Mouse (Mus musculus): ENCODE results near the gene Bbc3. TPM values are rescaled to one million over a fixed set of nuclear protein-coding genes. Genes with fewer than 3 reads are reported as not detected.

Bbc3 gene
- total and polyA plus RNA-seq, 3 experiments: 23.2 to 61.7 (median 23.3) TPM

DNA sequence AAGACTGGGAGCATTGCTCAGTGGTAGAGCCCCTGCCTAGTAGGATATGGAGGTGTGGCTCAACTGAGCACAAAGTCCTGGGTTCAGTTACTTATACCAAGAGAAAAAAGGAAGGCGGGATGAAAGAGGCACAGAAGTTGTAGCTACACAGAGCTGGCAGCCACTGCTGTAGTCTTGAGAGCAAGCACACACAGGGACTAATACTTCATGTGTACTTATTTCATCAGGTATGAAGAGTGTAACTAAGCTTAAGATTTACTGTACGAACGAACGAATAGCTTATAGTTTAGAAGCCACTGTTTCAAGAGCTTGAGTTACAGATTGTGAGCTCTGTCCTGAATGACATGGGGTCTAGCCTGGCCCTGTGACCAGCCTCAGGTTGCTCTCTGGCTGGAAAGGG, 11.0 kb downstream of the Bbc3 start:
- Histone ChIP-seq H3K9me3 (replicated peaks; ENCODE audit: low read length) (no peaks in the 10 kb centered on the region), H3K9ac (ENCODE audit: insufficient read depth, low read depth) (no peak overlapping the region), H3K4me1 (ENCODE audit: control insufficient read depth in 1 of 2, insufficient read depth in 2 of 2) (peaks cover 5 to 15% of the 10 kb centered on the region in 2 experiments), H3K27me3 (replicated peaks) (no peaks in the 10 kb centered on the region), H3K36me3 (replicated peaks in 1 of 2; ENCODE audit: control insufficient read depth in 1 of 2, insufficient read depth in 1 of 2, low read length in 1 of 2) (peaks cover 36 to 61% of the 10 kb centered on the region in 2 experiments), H3K27ac (ENCODE audit: insufficient read depth, low read depth) (no peak overlapping the region), H3K4me3 (replicated peaks in 1 of 3; ENCODE audit: low read depth in 2 of 3, low read length in 2 of 3, poor library complexity in 1 of 3) (no peak overlapping the region), H3K79me2 (replicated peaks; ENCODE audit: control insufficient read depth, extremely low read depth, insufficient read depth, poor library complexity, severe bottlenecking) (peaks cover 10% of the 10 kb centered on the region), H3K4me2 (ENCODE audit: insufficient read depth, low read depth, poor library complexity, severe bottlenecking) (no peak overlapping the region)
- TF ChIP-seq ZC3H11A (IDR thresholded peaks at IDR 0.05; ENCODE audit: low read depth, low read length): no peak
- no peak for TF ChIP-seq MEF2A (IDR thresholded peaks at IDR 0.05; ENCODE audit: borderline replicate concordance, low read depth, low read length)
- TF ChIP-seq ETS1 (conservative IDR thresholded peaks at IDR 0.05; ENCODE audit: low read depth, low read length): no peak
- no peak for TF ChIP-seq E2F4 (IDR thresholded peaks at IDR 0.05; ENCODE audit: insufficient replicate concordance, low read depth, low read length)
- no peak for TF ChIP-seq SIN3A (IDR thresholded peaks at IDR 0.05; ENCODE audit: low read length)
- TF ChIP-seq POLR2AphosphoS2 (IDR thresholded peaks at IDR 0.05; ENCODE audit: low read depth, low read length): no peak
- DNase-seq (ENCODE audit: extremely low read depth): no peak
- in situ Hi-C loops (cut with MboI; ENCODE audit: low pct_ligation_motif_present, low pct_unique_long_range_greater_than_20kb, low sequenced_read_pairs): no loop called here
- dilution Hi-C loops (cut with MboI; ENCODE audit: extremely low pct_ligation_motif_present, extremely low pct_unique_long_range_greater_than_20kb, low sequenced_read_pairs): no loop called here

DNA sequence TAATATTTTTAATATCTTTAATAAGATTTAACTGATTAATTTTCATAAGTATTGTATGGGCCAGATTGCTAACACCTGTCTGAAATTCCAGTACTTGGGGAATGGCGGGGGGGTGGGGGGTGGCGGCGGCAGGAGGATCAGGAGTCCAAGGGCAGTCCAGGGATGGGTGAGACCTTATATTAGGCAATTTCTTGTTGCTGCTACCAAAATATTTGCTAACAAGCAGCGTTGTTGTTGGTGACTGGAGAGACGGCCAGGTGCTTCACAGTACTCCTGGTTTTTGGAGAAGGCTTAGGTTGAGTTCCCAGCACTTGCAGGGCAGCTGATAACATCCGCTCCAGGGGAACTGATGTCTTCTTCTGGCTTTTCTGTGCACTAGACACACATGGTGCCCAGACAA, 12.3 kb downstream of the Bbc3 start:
- Histone ChIP-seq H3K4me2 (ENCODE audit: insufficient read depth, low read depth, poor library complexity, severe bottlenecking) (no peak overlapping the region), H3K9ac (ENCODE audit: insufficient read depth, low read depth) (no peak overlapping the region), H3K4me1 (ENCODE audit: control insufficient read depth in 1 of 2, insufficient read depth in 2 of 2) (peaks cover 3 to 4% of the 10 kb centered on the region in 2 experiments), H3K4me3 (replicated peaks in 1 of 3; ENCODE audit: low read depth in 2 of 3, low read length in 2 of 3, poor library complexity in 1 of 3) (no peak overlapping the region), H3K9me3 (replicated peaks; ENCODE audit: low read length) (no peaks in the 10 kb centered on the region), H3K27ac (ENCODE audit: insufficient read depth, low read depth) (no peak overlapping the region), H3K27me3 (replicated peaks) (no peaks in the 10 kb centered on the region), H3K79me2 (replicated peaks; ENCODE audit: control insufficient read depth, extremely low read depth, insufficient read depth, poor library complexity, severe bottlenecking) (peaks cover 4% of the 10 kb centered on the region; the same call in 1 of the 2 replicates), H3K36me3 (replicated peaks in 1 of 2; ENCODE audit: control insufficient read depth in 1 of 2, insufficient read depth in 1 of 2, low read length in 1 of 2) (peaks cover 33 to 63% of the 10 kb centered on the region in 2 experiments)
- no peak for DNase-seq (ENCODE audit: extremely low read depth)
- dilution Hi-C loops (cut with MboI; ENCODE audit: extremely low pct_ligation_motif_present, extremely low pct_unique_long_range_greater_than_20kb, low sequenced_read_pairs) (no loop called here), in situ Hi-C loops (cut with MboI; ENCODE audit: low pct_ligation_motif_present, low pct_unique_long_range_greater_than_20kb, low sequenced_read_pairs) (no loop called here)
- TF ChIP-seq SMC3 (IDR thresholded peaks at IDR 0.05; ENCODE audit: low read depth, low read length) (no peak), ZC3H11A (IDR thresholded peaks at IDR 0.05; ENCODE audit: low read depth, low read length) (no peak), CHD1 (IDR thresholded peaks at IDR 0.05; ENCODE audit: low read depth, low read length) (no peak), MAZ (IDR thresholded peaks at IDR 0.05; ENCODE audit: low read depth, low read length) (no peak), JUN (IDR thresholded peaks at IDR 0.05; ENCODE audit: insufficient read depth, low read depth, low read length) (no peak), POLR2AphosphoS2 (IDR thresholded peaks at IDR 0.05; ENCODE audit: low read depth, low read length) (no peak), NELFE (IDR thresholded peaks at IDR 0.05; ENCODE audit: low read depth, low read length) (no peak), RAD21 (IDR thresholded peaks at IDR 0.05; ENCODE audit: low read depth, low read length) (no peak), MXI1 (IDR thresholded peaks at IDR 0.05; ENCODE audit: low read depth, low read length) (no peak)

DNA sequence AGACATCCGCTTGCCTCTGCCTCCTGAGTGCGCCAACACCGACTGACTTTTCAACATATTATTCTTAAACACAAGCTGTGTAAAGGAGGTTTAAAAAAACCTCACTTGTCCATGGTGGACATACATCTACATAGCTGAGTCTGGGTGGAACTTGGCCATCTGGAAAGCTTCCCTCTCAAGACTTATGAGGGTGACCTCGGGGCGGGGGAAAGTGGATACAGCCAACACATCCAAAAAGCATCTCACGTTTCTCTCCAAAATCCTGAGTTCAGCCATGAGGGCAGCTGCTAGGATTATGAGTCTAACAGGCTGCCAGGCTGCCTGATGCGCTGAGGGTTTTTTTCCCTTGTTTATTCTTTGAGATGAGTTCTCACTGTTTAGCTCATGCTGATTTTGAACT, 16.5 kb downstream of the Bbc3 start:
- H3K4me1 ChIP-seq (ENCODE audit: control insufficient read depth in 1 of 2, insufficient read depth in 2 of 2): peaks cover 6 to 12% of the 10 kb centered on the region in 2 experiments
- TF ChIP-seq USF2 (conservative IDR thresholded peaks at IDR 0.05; ENCODE audit: low read depth, low read length): no peak
- TF ChIP-seq RCOR1 (conservative IDR thresholded peaks at IDR 0.05; ENCODE audit: low read depth, low read length): no peak
- TF ChIP-seq CTCF (conservative IDR thresholded peaks at IDR 0.05 in 1 of 2, IDR thresholded peaks at IDR 0.05 in 1 of 2; ENCODE audit: low read depth in 2 of 2, low read length in 2 of 2): no peak
- TF ChIP-seq HCFC1 (IDR thresholded peaks at IDR 0.05; ENCODE audit: low read depth, low read length): no peak
- TF ChIP-seq MAX (IDR thresholded peaks at IDR 0.05; ENCODE audit: low read length): no peak
- TF ChIP-seq ZMIZ1 (IDR thresholded peaks at IDR 0.05; ENCODE audit: low read depth, low read length): no peak
- TF ChIP-seq ETS1 (conservative IDR thresholded peaks at IDR 0.05; ENCODE audit: low read depth, low read length): no peak
- no peak for TF ChIP-seq E2F4 (IDR thresholded peaks at IDR 0.05; ENCODE audit: insufficient replicate concordance, low read depth, low read length)
- no peak for TF ChIP-seq TBP (conservative IDR thresholded peaks at IDR 0.05; ENCODE audit: low read depth, low read length)
- no peak for TF ChIP-seq ZKSCAN1 (IDR thresholded peaks at IDR 0.05; ENCODE audit: borderline replicate concordance, low read depth, low read length)
- no peak for TF ChIP-seq UBTF (IDR thresholded peaks at IDR 0.05; ENCODE audit: low read depth, low read length)
- no peak for TF ChIP-seq MAZ (IDR thresholded peaks at IDR 0.05; ENCODE audit: low read depth, low read length)
- no peaks in the 10 kb centered on the region for H3K27me3 ChIP-seq (replicated peaks)
- no peaks in the 10 kb centered on the region for H3K9me3 ChIP-seq (replicated peaks; ENCODE audit: low read length)
- H3K79me2 ChIP-seq (replicated peaks; ENCODE audit: control insufficient read depth, extremely low read depth, insufficient read depth, poor library complexity, severe bottlenecking): no peaks in the 10 kb centered on the region
- peaks cover 35 to 69% of the 10 kb centered on the region in 2 experiments for H3K36me3 ChIP-seq (replicated peaks in 1 of 2; ENCODE audit: control insufficient read depth in 1 of 2, insufficient read depth in 1 of 2, low read length in 1 of 2)
- H3K4me3 ChIP-seq (replicated peaks in 1 of 3; ENCODE audit: low read depth in 2 of 3, low read length in 2 of 3, poor library complexity in 1 of 3): no peak overlapping the region
- H3K4me2 ChIP-seq (ENCODE audit: insufficient read depth, low read depth, poor library complexity, severe bottlenecking): no peak overlapping the region
- no peak overlapping the region for H3K9ac ChIP-seq (ENCODE audit: insufficient read depth, low read depth)
- dilution Hi-C loops (cut with MboI; ENCODE audit: extremely low pct_ligation_motif_present, extremely low pct_unique_long_range_greater_than_20kb, low sequenced_read_pairs): no loop called here
- in situ Hi-C loops (cut with MboI; ENCODE audit: low pct_ligation_motif_present, low pct_unique_long_range_greater_than_20kb, low sequenced_read_pairs): loop anchor here (5.0 kb wide), 1 partner anchor 32 kb away; no protein-coding TSS in a partner anchor
- H3K27ac ChIP-seq (ENCODE audit: insufficient read depth, low read depth): no peak overlapping the region
- DNase-seq (ENCODE audit: extremely low read depth): no peak

All from CH12.LX (cell line).